Mouse (Mus musculus): ENCODE data around the gene Serpinb1a. TPM values are rescaled to one million over a fixed set of nuclear protein-coding genes. Genes with fewer than 3 reads are reported as not detected.
A peak's percentile ranks its signal among the peaks of the same experiment; 100 is the strongest.

Serpinb1a gene
- polyA plus RNA-seq, 1 experiment from 2014 or later = 2.2 TPM

DNA sequence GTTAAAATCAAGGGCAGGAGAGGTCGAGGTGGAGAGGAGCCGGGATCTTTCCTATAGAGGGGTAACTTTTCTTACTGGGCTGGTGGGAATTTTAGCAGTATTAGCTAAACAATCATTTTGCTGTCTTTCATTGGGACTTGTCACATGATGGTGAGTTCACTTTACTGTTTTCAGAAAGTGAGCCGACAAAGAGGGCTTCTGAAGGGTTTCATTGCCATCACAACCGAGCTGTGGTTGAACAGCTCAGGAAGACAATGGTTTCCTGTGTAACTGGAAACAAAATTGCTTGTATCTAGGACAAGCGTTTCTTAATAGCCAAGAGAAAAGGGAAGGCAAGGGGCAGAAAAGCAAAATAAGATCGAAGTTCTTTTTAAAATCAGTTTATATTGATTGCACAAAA is 17.7 kb downstream of the Serpinb1a start:
- Histone ChIP-seq H3K4me1 (no peaks in the 10 kb centered on the region), H3K4me2 (replicated peaks) (no peak overlapping the region), H3K9me3 (no peaks in the 10 kb centered on the region), H3K4me3 (no peak overlapping the region), H3K36me3 (no peaks in the 10 kb centered on the region), H3K27me3 (no peaks in the 10 kb centered on the region; the same call in 1 of the 2 replicates), H3K27ac (replicated peaks) (no peak overlapping the region), H3K9ac (replicated peaks) (no peak overlapping the region)
- WGBS = 79% methylated on average over 6 of the region's 6 CpGs
- ATAC-seq (ENCODE audit: low FRiP score, low read depth) = no peak

DNA sequence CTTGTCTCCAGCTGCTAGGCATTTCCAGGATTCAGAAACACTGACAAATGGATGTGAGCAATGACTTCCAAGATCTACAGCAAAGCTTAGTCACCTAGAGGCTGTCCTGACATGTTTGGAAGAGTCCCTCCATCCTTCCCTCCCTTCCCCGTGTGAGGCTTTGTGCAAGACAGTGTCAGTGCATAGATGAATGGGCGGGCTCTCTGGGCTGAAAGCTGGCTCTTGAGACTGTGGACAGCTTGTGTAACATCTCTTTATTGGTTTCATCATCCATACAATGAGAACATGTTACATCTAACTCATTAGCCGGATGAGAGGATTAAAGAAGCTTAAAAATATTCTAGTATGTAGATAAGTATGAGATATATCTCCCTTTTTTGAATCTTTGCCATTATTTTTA is 18.2 kb downstream of the Serpinb1a start:
- H3K36me3 ChIP-seq = no peaks in the 10 kb centered on the region
- 75% methylated on average over 3 of the region's 3 CpGs for WGBS
- H3K4me1 ChIP-seq = no peaks in the 10 kb centered on the region
- H3K9ac ChIP-seq (replicated peaks) = no peak overlapping the region
- H3K9me3 ChIP-seq = no peaks in the 10 kb centered on the region
- no peak overlapping the region for H3K27ac ChIP-seq (replicated peaks)
- H3K4me3 ChIP-seq = no peak overlapping the region
- ATAC-seq (ENCODE audit: low FRiP score, low read depth) = no peak
- no peak overlapping the region for H3K4me2 ChIP-seq (replicated peaks)
- H3K27me3 ChIP-seq = no peaks in the 10 kb centered on the region; the same call in 1 of the 2 replicates

GRCm38 (mm10) chr13:32831505-32832273 is 19.3 kb downstream of the Serpinb1a start:
- H3K9ac ChIP-seq (replicated peaks) = no peak overlapping the region
- H3K9me3 ChIP-seq = no peaks in the 10 kb centered on the region
- ATAC-seq (ENCODE audit: low FRiP score, low read depth) = no peak
- no peaks in the 10 kb centered on the region for H3K4me1 ChIP-seq
- H3K27me3 ChIP-seq = no peaks in the 10 kb centered on the region; the same call in 1 of the 2 replicates
- H3K4me3 ChIP-seq = no peak overlapping the region
- WGBS = 82% methylated on average over 3 of the region's 3 CpGs
- H3K27ac ChIP-seq (replicated peaks) = no peak overlapping the region
- H3K4me2 ChIP-seq (replicated peaks) = no peak overlapping the region
- no peaks in the 10 kb centered on the region for H3K36me3 ChIP-seq

GRCm38 (mm10) chr13:32828886-32829285 is 22.1 kb downstream of the Serpinb1a start:
- H3K36me3 ChIP-seq = no peaks in the 10 kb centered on the region
- no peak overlapping the region for H3K27ac ChIP-seq (replicated peaks)
- H3K4me3 ChIP-seq = no peak overlapping the region
- no peaks in the 10 kb centered on the region for H3K4me1 ChIP-seq
- ATAC-seq (ENCODE audit: low FRiP score, low read depth) = no peak
- no peaks in the 10 kb centered on the region for H3K27me3 ChIP-seq
- H3K9me3 ChIP-seq = no peaks in the 10 kb centered on the region
- H3K9ac ChIP-seq (replicated peaks) = no peak overlapping the region
- 91% methylated on average over 4 of the region's 4 CpGs for WGBS
- H3K4me2 ChIP-seq (replicated peaks) = no peak overlapping the region

DNA sequence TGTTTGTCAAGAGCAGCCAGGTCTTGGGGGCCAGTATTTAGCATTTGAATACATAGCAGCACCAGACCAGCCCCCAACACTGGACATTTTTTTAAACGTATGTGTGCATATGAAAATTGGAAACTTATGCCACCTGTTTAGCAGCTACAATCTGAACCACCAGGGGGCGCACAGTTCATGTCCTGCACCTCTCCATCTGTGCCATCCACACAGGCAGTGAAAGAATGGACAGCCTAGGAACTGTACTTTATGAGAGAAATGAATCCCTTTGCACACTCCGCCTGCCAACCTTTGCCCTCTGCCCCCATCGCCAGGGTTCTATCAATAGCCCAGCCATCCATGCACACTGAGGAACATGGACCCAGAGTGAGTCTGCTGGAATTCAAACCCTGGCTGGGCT is 23.0 kb downstream of the Serpinb1a start:
- Histone ChIP-seq H3K9ac (replicated peaks) (no peak overlapping the region), H3K4me1 (no peaks in the 10 kb centered on the region), H3K4me2 (replicated peaks) (no peak overlapping the region), H3K4me3 (no peak overlapping the region), H3K36me3 (peaks cover 4% of the 10 kb centered on the region; the same call in 1 of the 2 replicates), H3K27me3 (no peaks in the 10 kb centered on the region), H3K9me3 (no peaks in the 10 kb centered on the region), H3K27ac (replicated peaks) (no peak overlapping the region)
- 61% methylated on average over 4 of the region's 4 CpGs for WGBS
- peak; percentile 65; the same call in 1 of the 2 replicates for ATAC-seq (ENCODE audit: low FRiP score, low read depth)

DNA sequence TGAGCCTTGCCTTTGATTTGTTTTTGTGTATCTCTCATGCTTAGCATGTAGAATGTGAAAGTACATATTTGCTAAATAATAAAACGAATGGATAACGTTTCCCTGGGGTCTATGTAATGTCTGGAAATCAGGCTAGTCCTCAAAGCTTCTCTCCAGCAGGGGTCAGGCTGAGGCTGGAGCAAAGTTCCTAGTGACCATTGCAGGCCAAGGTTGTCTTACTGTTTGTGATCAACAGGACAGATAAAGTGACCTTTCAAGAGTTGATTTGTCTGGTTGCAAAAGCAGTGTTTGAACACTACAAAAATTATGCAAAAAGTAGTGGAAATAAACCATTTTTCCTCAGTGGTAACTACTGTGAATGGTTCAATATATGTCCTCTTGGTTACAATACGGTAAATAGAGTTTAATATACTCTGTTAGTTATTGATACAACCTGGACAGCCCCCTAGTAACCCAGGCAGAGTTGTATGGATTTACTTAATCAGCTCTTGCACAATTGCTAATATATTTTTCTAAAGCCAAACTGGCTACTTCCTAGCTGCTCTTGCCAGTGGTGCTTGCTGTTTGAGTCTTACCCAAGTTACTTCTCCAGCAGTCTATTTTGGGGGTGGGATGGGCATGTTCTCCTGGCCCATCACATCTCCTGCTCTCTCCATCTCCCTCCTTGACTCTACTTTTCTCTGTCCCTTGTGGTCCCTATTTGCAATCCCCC is 23.7 kb downstream of the Serpinb1a start:
- ATAC-seq (ENCODE audit: low FRiP score, low read depth) = no peak
- 76% methylated on average over 3 of the region's 3 CpGs for WGBS
- no peaks in the 10 kb centered on the region for H3K27me3 ChIP-seq

GRCm38 (mm10) chr13:32825546-32825945 is 25.4 kb downstream of the Serpinb1a start:
- H3K27ac ChIP-seq (replicated peaks) = no peak overlapping the region
- no peak for ATAC-seq (ENCODE audit: low FRiP score, low read depth)
- H3K4me3 ChIP-seq = no peak overlapping the region
- H3K36me3 ChIP-seq = peaks cover 18% of the 10 kb centered on the region
- H3K4me1 ChIP-seq = no peaks in the 10 kb centered on the region
- H3K9ac ChIP-seq (replicated peaks) = no peak overlapping the region
- H3K27me3 ChIP-seq = no peaks in the 10 kb centered on the region
- 93% methylated on average over 8 of the region's 8 CpGs for WGBS
- H3K9me3 ChIP-seq = no peaks in the 10 kb centered on the region
- H3K4me2 ChIP-seq (replicated peaks) = no peak overlapping the region

More for the DNA sequence above, 23.7 kb downstream of the Serpinb1a start:
- H3K9me3 ChIP-seq = no peaks in the 10 kb centered on the region
- H3K4me3 ChIP-seq = no peak overlapping the region
- no peak overlapping the region for H3K27ac ChIP-seq (replicated peaks)
- no peaks in the 10 kb centered on the region for H3K4me1 ChIP-seq
- no peak overlapping the region for H3K4me2 ChIP-seq (replicated peaks)
- no peak overlapping the region for H3K9ac ChIP-seq (replicated peaks)
- H3K36me3 ChIP-seq = peaks cover 4% of the 10 kb centered on the region; the same call in 1 of the 2 replicates

- 84% methylated on average over 6 of the region's 6 CpGs for WGBS
- no peak overlapping the region for H3K9ac ChIP-seq (replicated peaks)
- no peaks in the 10 kb centered on the region for H3K9me3 ChIP-seq
- H3K27ac ChIP-seq (replicated peaks) = no peak overlapping the region
- no peaks in the 10 kb centered on the region for H3K27me3 ChIP-seq
- ATAC-seq (ENCODE audit: low FRiP score, low read depth) = no peak
- H3K36me3 ChIP-seq = peaks cover 27% of the 10 kb centered on the region
- no peak overlapping the region for H3K4me2 ChIP-seq (replicated peaks)
- no peaks in the 10 kb centered on the region for H3K4me1 ChIP-seq
- H3K4me3 ChIP-seq = no peak overlapping the region
These were observed 26.3 kb downstream of the Serpinb1a start for GRCm38 (mm10) chr13:32824377-32825330.

- Histone ChIP-seq H3K9me3 (no peaks in the 10 kb centered on the region), H3K27ac (replicated peaks) (no peak overlapping the region), H3K4me3 (no peak overlapping the region), H3K27me3 (no peaks in the 10 kb centered on the region), H3K4me1 (no peaks in the 10 kb centered on the region), H3K4me2 (replicated peaks) (no peak overlapping the region), H3K36me3 (peaks cover 38% of the 10 kb centered on the region), H3K9ac (replicated peaks) (no peak overlapping the region)
- 86% methylated on average over 6 of the region's 6 CpGs for WGBS
- no peak for ATAC-seq (ENCODE audit: low FRiP score, low read depth)
These were observed 27.9 kb downstream of the Serpinb1a start for GRCm38 (mm10) chr13:32823126-32823525.

DNA sequence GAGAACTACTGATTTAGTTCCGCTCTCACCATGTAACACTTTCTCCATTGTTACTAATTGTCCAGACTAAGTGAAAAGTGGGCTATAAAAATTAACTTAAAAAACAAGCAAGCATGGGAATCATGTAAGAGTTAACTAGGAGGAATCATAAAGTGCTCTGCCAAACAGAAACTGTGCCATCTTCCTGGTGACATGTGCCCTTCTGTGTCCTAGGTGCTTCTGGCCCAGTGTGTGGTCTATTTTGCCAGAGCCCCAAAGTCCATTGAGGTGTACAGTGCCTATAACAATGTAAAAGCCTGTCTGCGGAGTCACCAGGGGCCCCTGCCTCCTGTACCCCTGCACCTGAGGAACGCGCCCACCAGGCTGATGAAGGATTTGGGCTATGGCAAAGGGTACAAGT is 29.3 kb downstream of the Serpinb1a start:
- Histone ChIP-seq H3K4me1 (no peaks in the 10 kb centered on the region), H3K4me2 (replicated peaks) (no peak overlapping the region), H3K27me3 (no peaks in the 10 kb centered on the region), H3K9me3 (no peaks in the 10 kb centered on the region), H3K4me3 (no peak overlapping the region), H3K9ac (replicated peaks) (no peak overlapping the region), H3K27ac (replicated peaks) (no peak overlapping the region), H3K36me3 (peaks cover 49% of the 10 kb centered on the region)
- 93% methylated on average over 4 of the region's 4 CpGs for WGBS
- ATAC-seq (ENCODE audit: low FRiP score, low read depth) = no peak

GRCm38 (mm10) chr13:32819926-32820325 is 31.1 kb downstream of the Serpinb1a start:
- Histone ChIP-seq H3K4me1 (no peaks in the 10 kb centered on the region), H3K36me3 (peaks cover 55% of the 10 kb centered on the region), H3K27me3 (no peaks in the 10 kb centered on the region), H3K4me2 (replicated peaks) (no peak overlapping the region), H3K9ac (replicated peaks) (no peak overlapping the region), H3K4me3 (no peak overlapping the region), H3K9me3 (no peaks in the 10 kb centered on the region), H3K27ac (replicated peaks) (no peak overlapping the region)
- ATAC-seq (ENCODE audit: low FRiP score, low read depth) = no peak
- 86% methylated on average over 5 of the region's 5 CpGs for WGBS
